ENCODE assay signal across 28 mouse cellular contexts in the genomic region with DNA sequence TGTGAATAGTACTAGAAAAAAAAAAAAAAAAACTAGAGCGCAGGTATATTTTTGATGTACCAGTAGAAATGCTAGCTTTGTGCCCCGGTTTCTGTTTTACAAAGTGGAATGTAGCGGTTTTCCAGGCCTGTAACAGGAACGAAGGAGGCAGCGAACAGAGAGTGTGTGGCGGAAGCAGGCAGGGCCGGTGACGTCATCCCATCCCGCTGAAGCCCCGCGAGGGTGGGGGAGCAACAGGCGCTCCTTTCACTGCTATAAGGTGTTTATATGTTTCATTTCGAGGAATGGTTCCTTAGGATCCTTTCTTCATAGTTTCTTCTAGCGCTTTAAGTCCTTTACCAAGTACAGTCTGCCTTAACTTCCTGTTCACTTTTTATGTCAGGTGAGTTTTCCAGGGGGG.
A peak's percentile ranks its signal among the peaks of the same experiment; 100 is the strongest.
DNase-seq lines count a peak whose midpoint lies in the region; ATAC-seq lines count a peak whose summit lies in the region.
"Had no signal": no experiment of that assay in that cellular context is flagged by ENCODE, and none has a peak within 500 bp of the region (broad histone marks: within the 10 kb centered on the region; RNA-seq: fewer than 3 reads in every experiment).

No protein-coding gene starts in this region.

- 0 out of 4 replicates have a peak, but pooled peaks cover 0 to 3% of the 10 kb centered on the region in 2 experiments for H3K4me1 ChIP-seq in heart, embryonic 14.5 days (ENCODE audit: control insufficient read depth in 2 of 2, insufficient read depth in 2 of 2, low read length in 2 of 2)
- no peaks in the 10 kb centered on the region for H3K4me1 ChIP-seq in heart, embryonic 12.5 days (replicated peaks)
- peaks cover 3% of the 10 kb centered on the region; the same call in 1 of the 2 replicates for H3K4me1 ChIP-seq in limb, embryonic 11.5 days (ENCODE audit: control insufficient read depth, insufficient read depth, low read length)
- peaks cover 37% of the 10 kb centered on the region for H3K4me1 ChIP-seq in limb, embryonic 10.5 days
- H3K4me1 ChIP-seq in limb, embryonic 13.5 days = peaks cover 26% of the 10 kb centered on the region
- H3K4me1 ChIP-seq: liver, embryonic 12.5 days; stomach, embryonic 15.5 days had no signal

- no peaks in the 10 kb centered on the region for H3K9me3 ChIP-seq in heart, embryonic 14.5 days (ENCODE audit: control insufficient read depth, low read length)
- H3K9me3 ChIP-seq in heart, embryonic 12.5 days (replicated peaks) = no peaks in the 10 kb centered on the region
- no peaks in the 10 kb centered on the region for H3K9me3 ChIP-seq in limb, embryonic 11.5 days (ENCODE audit: control insufficient read depth, low read length)
- H3K9me3 ChIP-seq in limb, embryonic 10.5 days (replicated peaks) = no peaks in the 10 kb centered on the region
- no peaks in the 10 kb centered on the region for H3K9me3 ChIP-seq in limb, embryonic 13.5 days
- H3K9me3 ChIP-seq: forebrain, embryonic 13.5 days; hindbrain, embryonic 13.5 days; liver, embryonic 12.5 days; neural tube, embryonic 15.5 days; stomach, embryonic 15.5 days had no signal

- peak; percentile 47 for DNase-seq in limb, embryonic 11.5 days (ENCODE audit: low spot score)
- no peak for DNase-seq in limb, embryonic 10.5 days (ENCODE audit: low spot score)
- DNase-seq in R1 (ENCODE audit: low read depth, low spot score) = peak; percentile 16
- DNase-seq in gastrocnemius, postnatal 4 days (ENCODE audit: low spot score in 2 of 2) = no peak
- DNase-seq in natural killer cell, adult 2 months (ENCODE audit: low spot score in 2 of 2) = no peak
- DNase-seq: adrenal gland, postnatal 25 days; cerebellum, adult 11-12 months; cerebellum, adult 9-11 months; gastrocnemius, postnatal 36 days; heart, adult 2 months; heart, postnatal 36 days; kidney, adult 11 months; kidney, postnatal 25 days; lung, adult 18-20 months; lung, postnatal 14 days; midbrain, embryonic 14.5 days; right cerebral cortex, postnatal 25 days; thymus, adult 2 months; thymus, postnatal 36 days had no signal

- WGBS in heart, embryonic 14.5 days = 75% methylated on average over 14 of the region's 14 CpGs
- WGBS in heart, embryonic 12.5 days = 76% methylated on average over 14 of the region's 14 CpGs
- 71% methylated on average over 14 of the region's 14 CpGs for WGBS in limb, embryonic 11.5 days
- WGBS in limb, embryonic 10.5 days = 79% methylated on average over 14 of the region's 14 CpGs
- WGBS in limb, embryonic 13.5 days = 67% methylated on average over 14 of the region's 14 CpGs

- H3K36me3 ChIP-seq in heart, embryonic 14.5 days (ENCODE audit: control insufficient read depth, insufficient read depth, low read length) = no peaks in the 10 kb centered on the region
- no peaks in the 10 kb centered on the region for H3K36me3 ChIP-seq in heart, embryonic 12.5 days
- no peaks in the 10 kb centered on the region for H3K36me3 ChIP-seq in limb, embryonic 11.5 days (ENCODE audit: control insufficient read depth, insufficient read depth, low read length)
- no peaks in the 10 kb centered on the region for H3K36me3 ChIP-seq in limb, embryonic 10.5 days
- H3K36me3 ChIP-seq in limb, embryonic 13.5 days = no peaks in the 10 kb centered on the region
- H3K36me3 ChIP-seq: hindbrain, embryonic 13.5 days; liver, embryonic 12.5 days; neural tube, embryonic 15.5 days; stomach, embryonic 15.5 days had no signal

- H3K4me2 ChIP-seq in heart, embryonic 14.5 days (ENCODE audit: low read length) = peak overlapping the region; percentile 28; the same call in 1 of the 2 replicates
- no peak overlapping the region for H3K4me2 ChIP-seq in heart, embryonic 12.5 days
- H3K4me2 ChIP-seq in limb, embryonic 11.5 days (ENCODE audit: low read depth, severe bottlenecking) = no peak overlapping the region
- H3K4me2 ChIP-seq in limb, embryonic 13.5 days (replicated peaks) = peak overlapping the region; percentile 49
- H3K4me2 ChIP-seq: forebrain, embryonic 13.5 days; hindbrain, embryonic 13.5 days; liver, embryonic 12.5 days; neural tube, embryonic 15.5 days; stomach, embryonic 15.5 days had no signal

- H3K27ac ChIP-seq in heart, embryonic 14.5 days (replicated peaks in 1 of 2; ENCODE audit: control insufficient read depth in 1 of 2, insufficient read depth in 1 of 2, low read depth in 2 of 2, low read length in 2 of 2) = no peak overlapping the region
- no peak overlapping the region for H3K27ac ChIP-seq in heart, embryonic 12.5 days (ENCODE audit: poor library complexity, severe bottlenecking)
- no peak overlapping the region for H3K27ac ChIP-seq in limb, embryonic 11.5 days (replicated peaks; ENCODE audit: low read depth, low read length)
- no peak overlapping the region for H3K27ac ChIP-seq in limb, embryonic 10.5 days
- H3K27ac ChIP-seq in limb, embryonic 13.5 days = peak overlapping the region; percentile 35; the same call in 1 of the 2 replicates
- H3K27ac ChIP-seq: forebrain, embryonic 13.5 days; heart, adult 2 months; hindbrain, embryonic 13.5 days; left cerebral cortex, adult 2 months; liver, embryonic 12.5 days; neural tube, embryonic 15.5 days; stomach, embryonic 15.5 days had no signal

- H3K4me3 ChIP-seq in heart, embryonic 14.5 days (ENCODE audit: control insufficient read depth in 1 of 2, insufficient read depth in 1 of 2, low read depth in 1 of 2, low read length in 2 of 2) = no peak overlapping the region
- H3K4me3 ChIP-seq in heart, embryonic 12.5 days = no peak overlapping the region
- H3K4me3 ChIP-seq in limb, embryonic 11.5 days (ENCODE audit: low read depth, low read length) = no peak overlapping the region
- no peak overlapping the region for H3K4me3 ChIP-seq in limb, embryonic 10.5 days
- peak overlapping the region; percentile 5; the same call in 1 of the 2 replicates for H3K4me3 ChIP-seq in limb, embryonic 13.5 days
- H3K4me3 ChIP-seq: forebrain, embryonic 13.5 days; heart, adult 2 months; hindbrain, embryonic 13.5 days; left cerebral cortex, adult 2 months; liver, embryonic 12.5 days; neural tube, embryonic 15.5 days; stomach, embryonic 15.5 days had no signal

- no peaks in the 10 kb centered on the region for H3K27me3 ChIP-seq in heart, embryonic 14.5 days (ENCODE audit: control insufficient read depth, insufficient read depth, low read length)
- peaks cover 4% of the 10 kb centered on the region for H3K27me3 ChIP-seq in heart, embryonic 12.5 days (replicated peaks)
- H3K27me3 ChIP-seq in limb, embryonic 11.5 days (ENCODE audit: control insufficient read depth, insufficient read depth, low read length) = no peaks in the 10 kb centered on the region
- H3K27me3 ChIP-seq in limb, embryonic 10.5 days (ENCODE audit: low read depth, poor library complexity, severe bottlenecking) = no peaks in the 10 kb centered on the region
- H3K27me3 ChIP-seq in limb, embryonic 13.5 days = no peaks in the 10 kb centered on the region
- H3K27me3 ChIP-seq: forebrain, embryonic 13.5 days; hindbrain, embryonic 13.5 days; liver, embryonic 12.5 days; neural tube, embryonic 15.5 days; stomach, embryonic 15.5 days had no signal

- no peak overlapping the region for H3K9ac ChIP-seq in heart, embryonic 14.5 days (ENCODE audit: low read length)
- H3K9ac ChIP-seq in heart, embryonic 12.5 days = no peak overlapping the region
- H3K9ac ChIP-seq in limb, embryonic 11.5 days (ENCODE audit: low read length) = no peak overlapping the region
- H3K9ac ChIP-seq in limb, embryonic 13.5 days = no peak overlapping the region
- H3K9ac ChIP-seq: forebrain, embryonic 13.5 days; hindbrain, embryonic 13.5 days; liver, embryonic 12.5 days; neural tube, embryonic 15.5 days; stomach, embryonic 15.5 days had no signal

- no peak for ATAC-seq in heart, embryonic 14.5 days (ENCODE audit: insufficient number of reproducible peaks, insufficient read depth, low FRiP score, low read depth)
- no peak for ATAC-seq in heart, embryonic 12.5 days (ENCODE audit: insufficient number of reproducible peaks, low FRiP score)
- no peak for ATAC-seq in limb, embryonic 11.5 days (ENCODE audit: insufficient number of reproducible peaks, low FRiP score, low TSS enrichment, low read depth)
- peak; percentile 36; the same call in 1 of the 2 replicates for ATAC-seq in limb, embryonic 13.5 days (ENCODE audit: low FRiP score, low read depth)
- ATAC-seq: forebrain, embryonic 13.5 days; liver, embryonic 12.5 days had no signal

Comparison
In these comparisons a context has a peak if more than half of its experiments do, and no peak if none do; other contexts are left out.
1. H3K4me2 ChIP-seq: peak in heart, embryonic 14.5 days (single experiment) and limb, embryonic 13.5 days (single experiment); none in heart, embryonic 12.5 days (single experiment) and limb, embryonic 11.5 days (single experiment).
2. DNase-seq: peak in limb, embryonic 11.5 days (single experiment) and R1 (single experiment); none in limb, embryonic 10.5 days (single experiment), gastrocnemius, postnatal 4 days (0 of 2) and natural killer cell, adult 2 months (0 of 2).